Mouse (Mus musculus): ENCODE measurements around the gene Gm20747.
"Not testable (repeated sequence)": the region's sequence is repeated elsewhere in the genome, so short reads cannot be mapped to it uniquely, and the experiment has no call there.

Gene Gm20747

DNA sequence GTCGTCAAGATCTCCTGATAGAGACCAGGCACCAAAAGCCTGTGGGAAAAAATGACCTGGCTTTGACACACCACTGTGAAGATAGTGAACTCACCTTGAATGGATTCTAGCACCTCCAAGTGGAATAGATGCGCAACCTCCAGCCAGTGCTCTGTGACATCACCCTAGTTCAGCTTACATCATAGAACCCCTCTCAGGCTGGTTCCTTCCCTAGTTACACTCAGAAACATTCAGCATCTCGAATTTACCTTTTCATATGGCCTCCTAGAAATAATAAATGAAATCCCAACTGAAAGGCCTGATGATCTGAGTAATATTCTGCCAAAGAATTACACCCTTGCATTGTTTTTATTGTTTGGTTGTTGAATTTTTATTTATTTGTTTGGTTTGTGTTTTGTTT lies at the start of gene Gm20747:
TSS of gene Gm20747 (minus strand) at position 101 of the 400 bp plus-strand sequence.
- not testable (repeated sequence) for DNase-seq (ENCODE audit: low read depth, low spot score)
